Mouse (Mus musculus): Measurements from ENCODE around the gene Neo1. TPM values are rescaled to one million over a fixed set of nuclear protein-coding genes. Genes with fewer than 3 reads are reported as not detected.

Gene Neo1
- total RNA-seq, 2 experiments from 2014 or later, result 286 to 290 TPM

- DNase-seq, result peak; percentile 73
- intact Hi-C loops (cut with DNase I), result loop anchor here (10.0 kb wide), 1 partner anchor 329 kb away; no protein-coding TSS in a partner anchor
These were observed 162.5 kb downstream of the Neo1 start for GRCm38 (mm10) chr9:58873541-58874324.

GRCm38 (mm10) chr9:58871141-58871540, 165.1 kb downstream of the Neo1 start:
- no peak for DNase-seq
- intact Hi-C loops (cut with DNase I), result loop anchor here (10.0 kb wide), 1 partner anchor 326 kb away; no protein-coding TSS in a partner anchor

- intact Hi-C loops (cut with DNase I), result no loop called here
- peak; percentile 48 for DNase-seq
These were observed 172.4 kb downstream of the Neo1 start for GRCm38 (mm10) chr9:58863826-58864225.

- intact Hi-C loops (cut with DNase I), result no loop called here
- DNase-seq, result no peak
These were observed 177.1 kb downstream of the Neo1 start for GRCm38 (mm10) chr9:58859080-58859635.

- intact Hi-C loops (cut with DNase I), result no loop called here
- no peak for DNase-seq
These were observed 181.3 kb downstream of the Neo1 start for GRCm38 (mm10) chr9:58854931-58855330.

- intact Hi-C loops (cut with DNase I), result no loop called here
These were observed 186.5 kb downstream of the Neo1 start for GRCm38 (mm10) chr9:58849576-58850315.

GRCm38 (mm10) chr9:58847676-58848075, 188.6 kb downstream of the Neo1 start:
- intact Hi-C loops (cut with DNase I), result no loop called here
- DNase-seq, result no peak

More at GRCm38 (mm10) chr9:58849576-58850315, 186.5 kb downstream of the Neo1 start:
- DNase-seq, result no peak

- intact Hi-C loops (cut with DNase I), result no loop called here
- no peak for DNase-seq
These were observed 189.2 kb downstream of the Neo1 start for GRCm38 (mm10) chr9:58847008-58847407.

- no peak for DNase-seq
- intact Hi-C loops (cut with DNase I), result no loop called here
These were observed 191.6 kb downstream of the Neo1 start for GRCm38 (mm10) chr9:58844597-58844996.

GRCm38 (mm10) chr9:58841655-58842054, 194.6 kb downstream of the Neo1 start:
- peak; percentile 65 for DNase-seq
- intact Hi-C loops (cut with DNase I), result no loop called here

GRCm38 (mm10) chr9:58838504-58838903, 197.7 kb downstream of the Neo1 start:
- DNase-seq, result no peak
- intact Hi-C loops (cut with DNase I), result no loop called here

GRCm38 (mm10) chr9:58837174-58837573, 199.1 kb downstream of the Neo1 start:
- intact Hi-C loops (cut with DNase I), result no loop called here
- DNase-seq, result no peak

GRCm38 (mm10) chr9:58832939-58833338, 203.3 kb downstream of the Neo1 start:
- intact Hi-C loops (cut with DNase I), result no loop called here
- no peak for DNase-seq

GRCm38 (mm10) chr9:58829627-58830026, 206.6 kb downstream of the Neo1 start:
- intact Hi-C loops (cut with DNase I), result no loop called here
- no peak for DNase-seq

Other genes starting within 250 kb of the Neo1 start
- gene Hcn4, start 213.0 kb downstream of the Neo1 start, total RNA-seq (2021), result 10 to 100 TPM; 36.7 to 37.3 TPM

Data from left cerebral cortex, postnatal 4 days (tissue).